Mouse (Mus musculus) v-Abl transformed pro-B cells (cell line): ENCODE results near the gene Gm3417.
"Not testable (repeated sequence)": the region's sequence is repeated elsewhere in the genome, so short reads cannot be mapped to it uniquely, and the experiment has no call there.

Experiments
- in situ Hi-C, 2 experiments: fragments of 400-800 bp; cut with MboI; formaldehyde crosslinking; loops; one replicate each; pipeline ENCODE4 v1.15.1; 2025; ENCODE audit not compliant: unreplicated experiment in 2 of 2

Gene Gm3417

GRCm38 (mm10) chr17:14978362-14979038 is at the start of gene Gm3417, which contains the start of gene 9030025P20Rik:
TSS of gene Gm3417 (minus strand) at chr17:14978790.
TSS of gene 9030025P20Rik (plus strand) at chr17:14978468.
- in situ Hi-C loops = not testable (repeated sequence)

- in situ Hi-C loops = not testable (repeated sequence)
Measured at GRCm38 (mm10) chr17:15025513-15025912, 46.9 kb upstream of the Gm3417 start.

- in situ Hi-C loops = not testable (repeated sequence)
Measured at GRCm38 (mm10) chr17:15024502-15025193, 46.1 kb upstream of the Gm3417 start.

- in situ Hi-C loops = not testable (repeated sequence)
Measured at GRCm38 (mm10) chr17:15023878-15024492, 45.4 kb upstream of the Gm3417 start.

- in situ Hi-C loops = not testable (repeated sequence)
Measured at GRCm38 (mm10) chr17:15021503-15022220, 43.1 kb upstream of the Gm3417 start.

GRCm38 (mm10) chr17:15009706-15010413 is 31.3 kb upstream of the Gm3417 start, which contains the start of gene Gm3435:
TSS of gene Gm3435 (plus strand) at chr17:15010176.
- in situ Hi-C loops = not testable (repeated sequence)

GRCm38 (mm10) chr17:15009088-15009487 is 30.5 kb upstream of the Gm3417 start:
- in situ Hi-C loops = not testable (repeated sequence)

GRCm38 (mm10) chr17:15000047-15000446 is 21.5 kb upstream of the Gm3417 start:
- in situ Hi-C loops = not testable (repeated sequence)

- in situ Hi-C loops = not testable (repeated sequence)
Measured at GRCm38 (mm10) chr17:14994140-14994539, 15.6 kb upstream of the Gm3417 start.

- in situ Hi-C loops = not testable (repeated sequence)
Measured at GRCm38 (mm10) chr17:14993139-14993832, 14.7 kb upstream of the Gm3417 start.

GRCm38 (mm10) chr17:14992522-14993138 is 14.0 kb upstream of the Gm3417 start:
- in situ Hi-C loops = not testable (repeated sequence)

- in situ Hi-C loops = not testable (repeated sequence)
Measured at GRCm38 (mm10) chr17:14990116-14990702, 11.6 kb upstream of the Gm3417 start.

- in situ Hi-C loops = not testable (repeated sequence)
Measured at GRCm38 (mm10) chr17:14977718-14978361, 750 bp downstream of the Gm3417 start.

GRCm38 (mm10) chr17:14968373-14968913 is 10.1 kb downstream of the Gm3417 start:
- in situ Hi-C loops = not testable (repeated sequence)

- in situ Hi-C loops = not testable (repeated sequence)
Measured at GRCm38 (mm10) chr17:14961557-14962154, 16.9 kb downstream of the Gm3417 start.

- in situ Hi-C loops = not testable (repeated sequence)
Measured at GRCm38 (mm10) chr17:14960951-14961556, 17.5 kb downstream of the Gm3417 start, which contains the start of gene Phf10. TSS of gene Phf10 (minus strand) at chr17:14961273.

GRCm38 (mm10) chr17:14960520-14960919 is 18.1 kb downstream of the Gm3417 start:
- in situ Hi-C loops = no loop called here
